Mouse (Mus musculus) stomach, postnatal 0 days (tissue): ENCODE measurements around the gene Fgf2. TPM values are rescaled to one million over a fixed set of nuclear protein-coding genes. Genes with fewer than 3 reads are reported as not detected.
A peak's percentile ranks its signal among the peaks of the same experiment; 100 is the strongest.

Source experiments
- ATAC-seq: fragments of 200-750 bp; cut with Nextera tagmentation; 2 replicates; pipeline ENCODE4 v1.8.0; 2017; ENCODE audit not compliant: low FRiP score, low TSS enrichment
- DNase-seq: peaks from one replicate; pipeline ENCODE4 v3.0.0-alpha.2; 2016; ENCODE audit warnings: low spot score
- H3K27ac ChIP-seq: fragments of 300-500 bp; sonication (generic); replicated peaks from 2 replicates; pipeline ENCODE4 v1.5.1; 2014; ENCODE audit warnings: mild to moderate bottlenecking, control low read depth
- H3K27me3 ChIP-seq: fragments of 300-500 bp; sonication (generic); 2 replicates; pipeline ENCODE4 v1.6.1; 2014; ENCODE audit warnings: low read length; ENCODE audit not compliant: control insufficient read depth, insufficient read depth
- H3K36me3 ChIP-seq: fragments of 300-500 bp; sonication (generic); 2 replicates; pipeline ENCODE4 v1.6.1; 2014; ENCODE audit warnings: low read length, mixed read lengths; ENCODE audit not compliant: control insufficient read depth, insufficient read depth
- H3K4me1 ChIP-seq: fragments of 300-500 bp; sonication (generic); replicated peaks from 2 replicates; pipeline ENCODE4 v1.6.1; 2014; ENCODE audit warnings: antibody characterized with exemption; ENCODE audit not compliant: control insufficient read depth, insufficient read depth
- H3K4me2 ChIP-seq: fragments of 300-500 bp; sonication (generic); replicated peaks from 2 replicates; pipeline ENCODE4 v1.6.1; 2014; ENCODE audit warnings: low read depth, mild to moderate bottlenecking, control low read depth, moderate library complexity
- H3K4me3 ChIP-seq: fragments of 300-500 bp; sonication (generic); 2 replicates; pipeline ENCODE4 v1.5.1; 2014; ENCODE audit warnings: low read depth, low read length, control low read depth
- H3K9ac ChIP-seq: fragments of 300-500 bp; sonication (generic); 2 replicates; pipeline ENCODE4 v1.6.1; 2014; ENCODE audit warnings: mild to moderate bottlenecking, low read length, control low read depth, mixed read lengths
- H3K9me3 ChIP-seq: fragments of 300-500 bp; sonication (generic); 2 replicates; pipeline ENCODE4 v1.6.1; 2016; ENCODE audit warnings: low read length; ENCODE audit not compliant: control insufficient read depth
- CTCF ChIP-seq: IDR thresholded peaks from 2 replicates; pipeline ENCODE4 v1.5.1; 2016; ENCODE audit warnings: antibody characterized with exemption, low read depth, mild to moderate bottlenecking, moderate library complexity
- EP300 ChIP-seq: optimal IDR thresholded peaks from 2 replicates; pipeline ENCODE3; 2016; ENCODE audit warnings: antibody characterized with exemption
- WGBS: fragments of 180-500 bp; shearing (Covaris S2); extraction: QIAGEN DNeasy Blood & Tissue Kit; methylation state at CpG from one replicate; pipeline ENCODE4 v1.1.7; 2014; 5-methylcytosine and 5-hydroxymethylcytosine counted together
- polyA plus RNA-seq: library from polyadenylated mRNA; unstranded; fragments of >200 nt; fragmentation: Nextera tagmentation; extraction: Ambion mirVana; gene quantifications from 2 replicates; pipeline ENCODE4 v1.2.1, GENCODE M21; 2015

Gene Fgf2
- polyA plus RNA-seq, 1 experiment from 2014 or later = 1.2 TPM

- Histone ChIP-seq H3K27ac (no peak overlapping the region), H3K4me3 (peak overlapping the region; percentile 74; the same call in 1 of the 2 replicates), H3K4me1 (peaks cover 3% of the 10 kb centered on the region; the same call in 1 of the 2 replicates), H3K27me3 (no peaks in the 10 kb centered on the region), H3K9me3 (no peaks in the 10 kb centered on the region), H3K36me3 (no peaks in the 10 kb centered on the region), H3K9ac (no peak overlapping the region), H3K4me2 (peak overlapping the region; percentile 84)
- 34% methylated on average over 9 of the region's 9 CpGs for WGBS
- DNase-seq = no peak
- TF ChIP-seq EP300 = no peak
- TF ChIP-seq CTCF = no peak
- ATAC-seq = no peak
Measured at GRCm38 (mm10) chr3:37347671-37348070, 475 bp upstream of the Fgf2 start.

GRCm38 (mm10) chr3:37349166-37349548 is 1.0 kb downstream of the Fgf2 start:
- Histone ChIP-seq H3K4me1 (peaks cover 3% of the 10 kb centered on the region; the same call in 1 of the 2 replicates), H3K4me3 (peak overlapping the region; percentile 74), H3K9me3 (no peaks in the 10 kb centered on the region), H3K4me2 (peak overlapping the region; percentile 84), H3K36me3 (no peaks in the 10 kb centered on the region), H3K27ac (peak overlapping the region; percentile 53; the same call in 1 of the 2 replicates), H3K27me3 (no peaks in the 10 kb centered on the region), H3K9ac (peak overlapping the region; percentile 80)
- DNase-seq (no peak), ATAC-seq (no peak)
- TF ChIP-seq EP300 = no peak
- TF ChIP-seq CTCF = no peak
- 14% methylated on average over 8 of the region's 8 CpGs for WGBS

- no peak for DNase-seq
- Histone ChIP-seq H3K4me1 (peaks cover 3% of the 10 kb centered on the region; the same call in 1 of the 2 replicates), H3K36me3 (no peaks in the 10 kb centered on the region), H3K27me3 (no peaks in the 10 kb centered on the region), H3K9me3 (no peaks in the 10 kb centered on the region), H3K9ac (no peak overlapping the region), H3K4me2 (no peak overlapping the region), H3K27ac (no peak overlapping the region), H3K4me3 (no peak overlapping the region)
- 56% methylated on average over 7 of the region's 7 CpGs for WGBS
- TF ChIP-seq EP300 (no peak), CTCF (no peak)
- no peak for ATAC-seq
Measured at GRCm38 (mm10) chr3:37350386-37350785, 2.2 kb downstream of the Fgf2 start.

DNA sequence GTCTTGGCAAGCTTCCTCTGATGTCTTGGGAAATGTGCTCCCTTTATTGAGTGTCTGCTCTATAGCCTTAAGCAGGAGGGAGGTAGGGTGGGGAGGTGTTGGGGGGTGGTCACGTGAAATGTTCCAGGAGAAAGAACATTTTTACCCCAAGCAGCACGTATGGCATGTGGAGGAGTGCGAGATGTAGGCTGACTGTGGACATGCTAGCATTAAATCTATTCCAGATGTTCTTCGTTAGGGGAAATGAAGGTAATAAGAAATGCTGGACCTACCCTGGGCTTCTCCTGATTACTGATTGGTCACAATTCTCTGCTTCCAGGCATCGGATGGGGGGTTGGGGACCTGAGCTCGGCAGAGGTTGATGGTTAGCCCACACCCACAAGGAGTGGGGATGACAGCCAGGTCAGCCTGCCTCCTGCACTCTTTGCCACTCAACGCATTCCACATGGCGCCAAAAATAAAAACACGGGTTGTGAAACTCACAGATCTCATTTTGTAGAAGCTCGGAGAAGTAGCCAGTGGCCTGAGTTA is 5.9 kb downstream of the Fgf2 start:
- no peak for DNase-seq
- no peak overlapping the region for H3K27ac ChIP-seq

GRCm38 (mm10) chr3:37354737-37355136 is 6.6 kb downstream of the Fgf2 start:
- Histone ChIP-seq H3K4me1 (no peaks in the 10 kb centered on the region), H3K9ac (no peak overlapping the region), H3K27me3 (no peaks in the 10 kb centered on the region), H3K9me3 (no peaks in the 10 kb centered on the region), H3K4me3 (no peak overlapping the region), H3K27ac (no peak overlapping the region), H3K36me3 (no peaks in the 10 kb centered on the region), H3K4me2 (no peak overlapping the region)
- WGBS = 59% methylated on average over 1 of the region's 1 CpGs
- ATAC-seq (no peak), DNase-seq (no peak)
- TF ChIP-seq EP300 (no peak), CTCF (no peak)

More for the DNA sequence above, 5.9 kb downstream of the Fgf2 start:
- Histone ChIP-seq H3K27me3 (no peaks in the 10 kb centered on the region), H3K4me3 (no peak overlapping the region), H3K9ac (no peak overlapping the region), H3K4me1 (no peaks in the 10 kb centered on the region), H3K4me2 (no peak overlapping the region), H3K9me3 (no peaks in the 10 kb centered on the region), H3K36me3 (no peaks in the 10 kb centered on the region)
- no peak for TF ChIP-seq EP300
- TF ChIP-seq CTCF = no peak
- ATAC-seq = no peak
- WGBS = 80% methylated on average over 10 of the region's 10 CpGs

- Histone ChIP-seq H3K4me3 (no peak overlapping the region), H3K27ac (no peak overlapping the region), H3K36me3 (no peaks in the 10 kb centered on the region), H3K9me3 (no peaks in the 10 kb centered on the region), H3K27me3 (no peaks in the 10 kb centered on the region), H3K4me2 (no peak overlapping the region), H3K4me1 (no peaks in the 10 kb centered on the region), H3K9ac (no peak overlapping the region)
- DNase-seq (no peak), ATAC-seq (no peak; the same call in 1 of the 2 replicates)
- 52% methylated on average over 9 of the region's 9 CpGs for WGBS
- TF ChIP-seq EP300 (no peak), CTCF (no peak)
Measured at GRCm38 (mm10) chr3:37360729-37361128, 12.6 kb downstream of the Fgf2 start.
